Mouse (Mus musculus) embryonic fibroblast, embryonic 13.5 days (primary cell): Measurements from ENCODE around the gene Gm21830.
"Not testable (repeated sequence)": the region's sequence is repeated elsewhere in the genome, so short reads cannot be mapped to it uniquely, and the experiment has no call there.

Experiments
- CTCF ChIP-seq: IDR thresholded peaks from 2 replicates; pipeline ENCODE4 v1.5.1; 2011; ENCODE audit warnings: mild to moderate bottlenecking, control low read depth, low read length, moderate library complexity, borderline replicate concordance; ENCODE audit not compliant: insufficient read depth
- POLR2A ChIP-seq: IDR thresholded peaks from 2 replicates; pipeline ENCODE4 v1.6.1; 2011; ENCODE audit warnings: low read depth, mild to moderate bottlenecking, control low read depth, low read length, moderate library complexity

GRCm38 (mm10) chr2:67470030-67470429, 56.5 kb downstream of the Gm21830 start:
- TF ChIP-seq CTCF, POLR2A: not testable (repeated sequence)
